Mouse (Mus musculus): ENCODE data around the gene Vmn2r38. TPM values are rescaled to one million over a fixed set of nuclear protein-coding genes. Genes with fewer than 3 reads are reported as not detected.
"Not testable (repeated sequence)": the region's sequence is repeated elsewhere in the genome, so short reads cannot be mapped to it uniquely, and the experiment has no call there.

The Vmn2r38 gene
- not detected in 2 replicates for total RNA-seq (2012; rRNA removed)
- not detected in 2 replicates for total RNA-seq (2014; rRNA removed)
- not detected in 2 replicates for polyA plus RNA-seq (2012; ENCODE audit: insufficient read length, low read depth)

DNA sequence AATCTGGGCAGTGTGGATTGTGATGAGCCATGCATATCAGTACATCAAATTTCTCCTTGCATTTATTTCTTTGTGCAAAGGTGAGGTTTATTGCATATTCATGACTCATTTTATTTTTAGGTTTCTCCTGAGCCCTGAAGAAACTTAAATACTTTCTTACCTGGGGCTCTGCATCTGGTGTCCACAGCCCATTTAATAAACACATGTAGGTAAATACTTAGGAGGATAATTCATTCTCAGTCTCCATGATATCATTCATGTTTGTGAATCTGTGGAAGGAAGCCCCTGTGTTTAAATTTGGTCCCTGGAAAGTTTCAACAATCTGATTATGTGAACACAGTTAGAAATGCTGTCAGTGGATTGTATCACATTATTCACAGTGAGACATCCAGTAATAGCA, at the start of gene Vmn2r38:
Gene Vmn2r38 (minus strand): TSS at position 101 of the 400 bp plus-strand sequence.
- dilution Hi-C loops (cut with MboI; ENCODE audit: extremely low pct_ligation_motif_present, extremely low pct_unique_long_range_greater_than_20kb, low sequenced_read_pairs); H3K9me3 ChIP-seq (replicated peaks; ENCODE audit: low read length); H3K4me3 ChIP-seq (replicated peaks in 1 of 3; ENCODE audit: low read depth in 2 of 3, low read length in 2 of 3, poor library complexity in 1 of 3); H3K9ac ChIP-seq (ENCODE audit: insufficient read depth, low read depth); H3K27ac ChIP-seq (ENCODE audit: insufficient read depth, low read depth); H3K4me1 ChIP-seq (ENCODE audit: control insufficient read depth in 1 of 2, insufficient read depth in 2 of 2); H3K27me3 ChIP-seq (replicated peaks); H3K36me3 ChIP-seq (replicated peaks in 1 of 2; ENCODE audit: control insufficient read depth in 1 of 2, insufficient read depth in 1 of 2, low read length in 1 of 2); H3K4me2 ChIP-seq (ENCODE audit: insufficient read depth, low read depth, poor library complexity, severe bottlenecking); DNase-seq (ENCODE audit: extremely low read depth); H3K79me2 ChIP-seq (replicated peaks; ENCODE audit: control insufficient read depth, extremely low read depth, insufficient read depth, poor library complexity, severe bottlenecking); in situ Hi-C loops (cut with MboI; ENCODE audit: low pct_ligation_motif_present, low pct_unique_long_range_greater_than_20kb, low sequenced_read_pairs): not testable (repeated sequence)

DNA sequence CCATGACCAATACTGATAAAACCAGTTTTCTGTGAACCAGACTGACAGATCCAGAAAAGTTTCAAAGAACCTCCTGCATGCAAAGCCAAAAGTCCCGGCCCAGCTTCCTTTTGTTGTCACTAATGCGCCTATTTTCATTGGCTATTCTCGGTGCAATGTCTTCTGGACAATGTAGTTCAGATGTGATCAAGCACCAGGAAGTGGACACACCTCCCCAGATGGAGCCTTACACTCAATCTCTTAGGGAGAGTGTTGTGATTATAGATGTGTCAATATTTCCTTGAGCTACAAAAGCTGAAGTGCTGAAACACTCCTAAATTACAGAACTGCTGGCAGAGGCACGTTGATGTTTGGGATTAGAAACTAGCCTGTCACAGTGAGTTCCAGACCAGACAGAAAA, 32.3 kb downstream of the Vmn2r38 start:
- in situ Hi-C loops (cut with MboI; ENCODE audit: low pct_ligation_motif_present, low pct_unique_long_range_greater_than_20kb, low sequenced_read_pairs); dilution Hi-C loops (cut with MboI; ENCODE audit: extremely low pct_ligation_motif_present, extremely low pct_unique_long_range_greater_than_20kb, low sequenced_read_pairs): not testable (repeated sequence)

DNA sequence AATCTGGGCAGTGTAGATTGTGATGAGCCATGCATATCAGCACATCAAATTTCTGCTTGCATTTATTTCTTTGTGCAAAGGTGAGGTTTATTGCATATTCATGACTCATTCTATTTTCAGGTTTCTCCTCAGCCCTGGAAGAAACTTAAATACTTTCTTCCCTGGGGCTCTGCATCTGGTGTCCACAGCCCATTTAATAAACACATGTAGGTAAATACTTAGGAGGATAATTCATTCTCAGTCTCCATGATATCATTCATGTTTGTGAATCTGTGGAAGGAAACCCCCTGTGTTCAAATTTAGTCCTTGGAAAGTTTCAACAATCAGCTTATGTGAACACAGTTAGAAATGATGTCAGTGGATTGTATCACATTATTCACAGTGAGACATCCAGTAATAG, 67.0 kb downstream of the Vmn2r38 start, which contains the start of gene Vmn2r39:
Gene Vmn2r39 (minus strand): TSS at position 101 of the 400 bp plus-strand sequence.
- H3K36me3 ChIP-seq (replicated peaks in 1 of 2; ENCODE audit: control insufficient read depth in 1 of 2, insufficient read depth in 1 of 2, low read length in 1 of 2); dilution Hi-C loops (cut with MboI; ENCODE audit: extremely low pct_ligation_motif_present, extremely low pct_unique_long_range_greater_than_20kb, low sequenced_read_pairs); H3K9ac ChIP-seq (ENCODE audit: insufficient read depth, low read depth); H3K79me2 ChIP-seq (replicated peaks; ENCODE audit: control insufficient read depth, extremely low read depth, insufficient read depth, poor library complexity, severe bottlenecking); H3K9me3 ChIP-seq (replicated peaks; ENCODE audit: low read length); DNase-seq (ENCODE audit: extremely low read depth); H3K4me3 ChIP-seq (replicated peaks in 1 of 3; ENCODE audit: low read depth in 2 of 3, low read length in 2 of 3, poor library complexity in 1 of 3); H3K4me2 ChIP-seq (ENCODE audit: insufficient read depth, low read depth, poor library complexity, severe bottlenecking); H3K4me1 ChIP-seq (ENCODE audit: control insufficient read depth in 1 of 2, insufficient read depth in 2 of 2); H3K27me3 ChIP-seq (replicated peaks); H3K27ac ChIP-seq (ENCODE audit: insufficient read depth, low read depth); in situ Hi-C loops (cut with MboI; ENCODE audit: low pct_ligation_motif_present, low pct_unique_long_range_greater_than_20kb, low sequenced_read_pairs): not testable (repeated sequence)

More for the DNA sequence above, 32.3 kb downstream of the Vmn2r38 start:
- DNase-seq (ENCODE audit: extremely low read depth); H3K4me2 ChIP-seq (ENCODE audit: insufficient read depth, low read depth, poor library complexity, severe bottlenecking); H3K9ac ChIP-seq (ENCODE audit: insufficient read depth, low read depth); H3K9me3 ChIP-seq (replicated peaks; ENCODE audit: low read length); H3K79me2 ChIP-seq (replicated peaks; ENCODE audit: control insufficient read depth, extremely low read depth, insufficient read depth, poor library complexity, severe bottlenecking); H3K4me3 ChIP-seq (replicated peaks in 1 of 3; ENCODE audit: low read depth in 2 of 3, low read length in 2 of 3, poor library complexity in 1 of 3); H3K27ac ChIP-seq (ENCODE audit: insufficient read depth, low read depth); H3K4me1 ChIP-seq (ENCODE audit: control insufficient read depth in 1 of 2, insufficient read depth in 2 of 2); H3K27me3 ChIP-seq (replicated peaks); H3K36me3 ChIP-seq (replicated peaks in 1 of 2; ENCODE audit: control insufficient read depth in 1 of 2, insufficient read depth in 1 of 2, low read length in 1 of 2): not testable (repeated sequence)

Other genes starting within 250 kb of the Vmn2r38 start
- not detected in 2 replicates for gene Vmn2r40, start 166.4 kb downstream of the Vmn2r38 start, total RNA-seq (2012; rRNA removed)
- gene Vmn2r40, start 166.4 kb downstream of the Vmn2r38 start, total RNA-seq (2014; rRNA removed): not detected in 2 replicates
- not detected in 2 replicates for gene Vmn2r40, start 166.4 kb downstream of the Vmn2r38 start, polyA plus RNA-seq (2012; ENCODE audit: insufficient read length, low read depth)
- not detected in 2 replicates for gene Vmn2r39, start 67.1 kb downstream of the Vmn2r38 start, total RNA-seq (2012; rRNA removed)
- gene Vmn2r39, start 67.1 kb downstream of the Vmn2r38 start, total RNA-seq (2014; rRNA removed): not detected in 2 replicates
- not detected in 2 replicates for gene Vmn2r39, start 67.1 kb downstream of the Vmn2r38 start, polyA plus RNA-seq (2012; ENCODE audit: insufficient read length, low read depth)
- gene Vmn2r37, start 125.8 kb upstream of the Vmn2r38 start, total RNA-seq (2012; rRNA removed): not detected in 2 replicates
- gene Vmn2r37, start 125.8 kb upstream of the Vmn2r38 start, total RNA-seq (2014; rRNA removed): not detected in 2 replicates
- not detected in 2 replicates for gene Vmn2r37, start 125.8 kb upstream of the Vmn2r38 start, polyA plus RNA-seq (2012; ENCODE audit: insufficient read length, low read depth)